Mouse (Mus musculus) urinary bladder, postnatal 10 days (tissue): ENCODE measurements around the gene Obp2a.
"Not testable (repeated sequence)": the region's sequence is repeated elsewhere in the genome, so short reads cannot be mapped to it uniquely, and the experiment has no call there.

ENCODE experiments used
- DNase-seq: peaks from one replicate; pipeline ENCODE4 v3.0.0; 2022; ENCODE audit warnings: low spot score

Gene Obp2a

DNA sequence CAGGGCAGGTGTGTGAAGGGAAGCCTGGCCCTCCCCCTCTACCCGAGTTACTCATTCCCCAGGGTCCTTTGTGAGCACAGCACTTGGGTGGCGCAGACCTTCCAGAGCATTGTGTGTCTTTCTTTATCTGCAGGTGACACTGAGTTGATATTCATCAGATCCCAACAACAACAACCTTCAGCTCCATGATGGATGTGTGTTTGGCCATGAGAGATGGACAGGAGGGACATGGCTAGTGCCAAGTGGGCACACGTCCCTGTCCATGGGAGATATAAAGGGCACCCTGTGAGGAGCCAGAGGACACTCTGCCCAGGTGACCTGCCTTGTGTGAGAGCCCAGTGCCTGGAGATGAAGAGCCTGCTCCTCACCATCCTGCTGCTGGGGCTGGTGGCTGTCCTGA lies at the start of gene Obp2a:
Obp2a (plus strand) TSS at position 301 of the 400 bp plus-strand sequence.
- not testable (repeated sequence) for DNase-seq

DNA sequence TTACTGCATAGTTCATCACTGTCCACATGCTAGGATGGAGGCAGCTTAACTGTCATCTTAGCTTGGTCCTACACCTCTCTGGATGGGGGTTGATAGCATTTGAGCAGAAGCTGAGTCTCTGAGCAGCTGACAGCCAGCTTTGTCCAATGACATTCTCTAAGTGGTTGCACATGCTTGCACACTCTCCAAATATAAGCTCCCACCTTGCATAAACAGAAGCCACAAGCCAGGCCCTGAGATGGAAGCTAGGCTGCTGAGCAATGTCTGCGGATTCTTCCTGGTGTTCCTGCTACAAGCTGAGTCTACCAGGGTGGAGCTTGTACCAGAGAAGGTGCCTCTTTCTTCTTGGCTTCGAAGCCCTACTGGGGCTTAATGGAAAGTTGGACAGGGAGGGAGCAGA lies 46.9 kb upstream of the Obp2a start, which contains the start of gene Lcn8:
Lcn8 (plus strand) TSS at position 219 of the 400 bp plus-strand sequence.
- DNase-seq = no peak

DNA sequence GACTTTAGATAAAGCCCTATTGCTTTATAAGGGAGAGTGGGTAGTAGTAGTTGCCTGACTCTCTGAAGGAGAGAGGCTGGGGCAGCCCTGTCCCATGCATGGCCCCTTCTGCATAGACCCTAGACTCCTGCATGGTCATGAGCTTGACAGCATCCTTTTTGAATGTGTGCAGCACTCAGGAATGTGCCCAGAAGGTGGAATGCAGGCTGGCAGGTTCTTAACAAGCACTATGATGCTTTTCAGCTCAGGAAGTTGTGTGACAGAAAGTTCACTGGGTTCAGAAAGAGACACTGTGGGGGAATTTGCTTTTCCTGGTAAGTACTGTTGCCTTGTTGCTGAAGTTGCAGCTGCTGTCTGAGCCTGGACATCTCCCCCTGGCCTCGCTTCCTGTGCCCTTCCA lies 45.3 kb upstream of the Obp2a start:
- no peak for DNase-seq

DNA sequence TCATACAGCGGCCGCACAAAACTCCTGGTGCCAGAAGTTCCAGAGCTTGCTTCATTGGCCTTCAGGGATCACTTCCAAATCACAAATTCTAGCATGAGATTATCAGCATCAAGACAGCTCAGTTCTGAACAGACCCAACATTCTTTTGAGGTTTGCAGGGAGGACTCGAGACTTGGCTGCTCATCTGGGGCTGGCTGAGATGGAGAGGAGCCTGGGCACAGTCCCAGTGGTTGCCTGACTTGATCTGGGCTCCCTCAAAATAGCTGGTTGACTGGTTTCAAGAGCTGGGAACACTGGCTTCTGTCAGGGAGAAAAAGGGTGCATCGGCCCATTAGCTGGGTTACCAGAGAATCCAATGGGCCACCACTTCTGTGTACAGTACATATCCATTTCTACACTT lies 43.2 kb upstream of the Obp2a start:
- no peak for DNase-seq

DNA sequence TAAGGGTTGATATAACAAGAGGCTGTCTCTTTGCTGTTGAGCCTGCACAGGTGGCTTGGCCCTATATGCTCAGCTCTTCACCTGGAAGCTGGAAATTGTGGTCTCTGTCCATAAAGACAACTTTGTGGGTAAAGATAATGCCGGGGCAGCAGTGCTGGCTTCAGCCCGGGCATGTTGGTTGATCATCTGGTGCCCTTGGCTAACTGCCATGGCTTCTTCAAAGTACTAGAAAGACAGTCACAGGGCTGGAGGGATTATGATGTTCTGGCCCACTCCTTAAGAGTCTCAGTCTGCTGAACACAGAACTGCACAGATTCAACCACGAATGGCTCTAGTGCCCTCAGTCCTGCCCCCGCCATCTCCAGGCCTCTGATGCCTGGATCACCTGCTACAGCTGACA lies 42.6 kb upstream of the Obp2a start:
- no peak for DNase-seq

DNA sequence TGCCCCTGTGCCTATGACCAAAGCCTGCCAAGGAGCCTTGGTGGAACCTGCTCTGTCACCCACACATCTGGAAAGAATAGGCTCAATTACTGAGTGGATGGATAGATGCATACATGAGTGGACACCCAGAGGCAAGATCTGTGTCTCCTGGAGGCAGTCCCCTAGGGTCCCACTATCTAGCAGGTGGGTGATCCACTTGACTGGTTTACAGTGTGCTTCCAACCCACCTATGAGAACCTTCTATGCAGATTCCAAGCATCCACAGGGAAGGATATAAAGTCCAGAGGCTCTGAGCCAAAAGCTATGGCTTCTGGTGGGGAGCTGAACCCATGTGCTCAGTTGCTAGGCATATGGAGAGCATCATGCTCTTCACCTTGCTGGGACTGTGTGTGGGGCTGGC lies 42.2 kb upstream of the Obp2a start, which contains the start of gene Lcn5:
Lcn5 (plus strand) TSS at position 301 of the 400 bp plus-strand sequence.
- DNase-seq = no peak

DNA sequence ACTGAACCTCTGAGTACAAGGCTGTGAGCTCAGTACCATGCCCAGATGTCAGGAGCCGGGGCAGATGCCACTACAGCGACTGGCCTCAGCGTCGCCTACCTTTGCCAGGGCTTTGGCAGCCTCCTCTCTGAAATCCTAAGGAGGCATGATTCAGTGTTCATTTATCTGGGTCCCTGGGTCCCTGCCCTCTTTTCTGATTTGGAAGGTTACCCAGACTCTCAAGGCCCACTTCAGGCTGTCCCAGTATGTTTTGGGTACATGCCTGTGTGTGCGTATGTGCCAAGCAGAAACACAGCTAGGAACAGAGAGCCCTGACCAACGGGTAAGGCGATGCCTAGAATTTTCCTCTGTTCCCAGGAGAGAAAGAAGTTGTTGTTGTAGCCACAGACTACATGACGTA lies 39.6 kb upstream of the Obp2a start:
- no peak for DNase-seq

DNA sequence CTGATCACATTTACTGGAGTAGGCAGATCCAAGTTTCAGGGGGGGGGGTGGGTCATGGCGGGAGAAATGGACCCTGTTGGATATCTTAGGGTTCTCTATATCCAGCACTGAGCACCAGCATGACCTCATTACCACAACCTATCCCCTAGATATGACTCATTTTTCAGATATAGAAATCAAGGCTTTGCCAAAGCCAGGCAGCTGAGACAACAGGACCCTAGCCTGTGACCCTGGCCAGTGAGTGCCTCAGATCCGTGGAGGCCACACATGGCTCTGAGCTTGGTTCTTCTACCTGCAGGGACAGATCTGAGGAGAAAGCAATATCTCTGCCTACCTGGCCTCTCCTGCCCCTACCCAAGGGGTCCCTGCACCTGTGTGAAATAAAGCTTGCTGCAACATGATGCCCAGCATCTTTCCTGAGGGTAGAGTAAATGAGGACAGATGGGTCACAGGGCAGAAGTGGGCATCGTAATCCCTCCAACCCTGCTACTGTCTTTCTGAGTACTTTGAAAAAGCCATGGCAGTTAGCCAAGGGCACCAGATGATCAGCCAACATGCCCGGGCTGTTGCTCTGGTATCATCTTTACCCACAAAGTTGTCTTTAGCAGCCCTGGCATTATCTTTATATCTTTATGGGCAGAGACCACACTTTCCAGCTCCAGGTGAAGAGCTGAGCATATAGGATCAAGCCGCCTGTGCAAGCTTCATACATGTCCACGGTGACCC lies 38.4 kb upstream of the Obp2a start:
- DNase-seq = no peak

DNA sequence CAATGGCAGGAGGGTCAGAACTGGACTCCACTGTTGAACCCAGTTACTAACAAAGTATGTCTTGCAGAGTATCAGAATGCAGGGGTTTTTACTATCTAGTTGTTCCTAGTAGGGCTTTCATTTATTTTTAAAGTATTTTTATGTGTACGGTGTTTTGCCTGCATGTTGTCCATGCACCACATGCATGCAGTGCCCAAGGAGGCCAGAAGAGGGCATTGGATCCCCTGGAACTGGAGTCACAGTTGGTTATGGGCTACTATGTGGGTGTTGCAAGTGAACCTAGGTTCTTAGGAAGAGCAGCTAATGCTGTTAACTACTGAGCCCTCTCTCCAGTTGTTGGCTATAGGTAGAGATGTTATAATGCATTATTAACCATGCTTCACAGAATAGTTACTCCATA lies 36.3 kb upstream of the Obp2a start:
- no peak for DNase-seq

DNA sequence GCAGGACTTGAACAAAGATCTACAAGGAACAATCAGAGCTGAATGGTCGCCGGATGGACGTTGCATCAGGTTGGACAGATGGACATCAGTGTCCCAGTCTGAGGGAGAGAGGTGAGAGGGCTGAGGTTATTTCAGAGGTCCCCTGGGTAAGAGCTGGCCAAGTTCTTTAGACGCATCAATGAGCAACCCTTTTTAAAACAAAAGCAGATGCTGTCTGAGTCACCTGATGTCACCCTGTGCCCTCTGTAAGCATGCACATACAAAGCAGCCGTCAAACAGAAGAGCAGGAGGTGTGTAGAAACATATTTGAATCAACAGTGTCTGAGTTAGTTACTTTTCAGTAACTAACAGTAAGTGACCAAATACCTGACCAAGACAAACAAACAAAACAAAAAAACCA lies 35.7 kb upstream of the Obp2a start:
- DNase-seq = no peak

DNA sequence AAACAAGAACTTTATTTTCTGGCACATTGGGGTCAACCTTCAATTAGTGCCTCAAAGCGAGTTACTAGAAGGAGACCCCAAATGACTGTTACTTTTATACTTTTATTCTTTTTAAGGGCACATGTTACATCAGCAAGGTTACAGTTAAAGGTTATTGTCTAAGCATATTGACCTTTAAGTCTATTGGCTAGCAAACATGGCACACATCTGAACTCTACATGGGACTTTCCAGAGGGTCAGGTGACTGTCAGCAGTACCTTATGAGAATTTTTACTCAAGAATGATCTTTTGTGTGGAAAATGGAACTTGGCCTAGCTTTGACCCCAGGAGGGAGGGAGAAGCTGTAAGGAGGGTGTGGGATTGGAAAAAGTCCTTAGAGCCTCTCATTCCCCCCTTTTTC lies 33.3 kb upstream of the Obp2a start:
- DNase-seq = no peak

DNA sequence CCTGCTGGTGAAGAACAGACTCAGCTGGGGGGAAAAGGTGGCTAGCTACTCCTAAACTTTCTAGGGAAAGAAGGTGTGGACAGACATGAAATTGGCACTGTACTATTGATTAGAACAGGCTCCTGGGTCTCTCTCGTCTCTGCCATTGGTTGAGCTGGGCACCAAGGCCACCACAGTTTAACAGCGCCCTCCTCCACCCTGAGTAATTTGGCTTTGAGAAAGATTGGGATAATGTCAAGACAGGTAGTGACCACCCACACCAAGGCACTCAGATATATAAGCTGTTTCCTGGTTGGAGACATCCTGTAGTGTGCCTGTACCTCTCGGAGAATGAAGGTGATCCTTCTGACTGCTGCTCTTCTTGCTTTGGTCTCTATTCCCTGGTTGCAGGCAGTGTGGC lies 23.4 kb upstream of the Obp2a start, which contains the start of gene Lcn6:
Lcn6 (plus strand) TSS at position 301 of the 400 bp plus-strand sequence.
- no peak for DNase-seq

DNA sequence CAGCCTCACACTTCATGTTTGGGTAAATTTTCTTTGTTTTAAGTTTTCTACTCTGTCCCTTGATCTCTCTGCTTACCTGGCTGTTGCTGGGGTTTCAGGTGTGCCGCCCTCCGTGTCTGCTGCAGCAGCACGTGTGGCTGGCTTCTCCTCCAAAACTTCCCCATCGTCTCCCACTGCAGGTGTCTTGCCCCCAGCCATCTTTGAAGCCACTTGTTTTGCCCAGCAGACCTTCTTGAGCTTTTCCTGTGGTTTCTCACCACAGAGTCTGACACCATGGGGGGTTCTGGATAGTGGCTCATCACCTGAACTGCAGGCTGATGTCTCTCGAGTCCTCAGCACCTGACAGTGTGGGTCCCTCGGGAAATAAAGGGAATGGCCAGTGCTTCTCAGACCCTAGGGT lies 20.3 kb upstream of the Obp2a start:
- no peak for DNase-seq

DNA sequence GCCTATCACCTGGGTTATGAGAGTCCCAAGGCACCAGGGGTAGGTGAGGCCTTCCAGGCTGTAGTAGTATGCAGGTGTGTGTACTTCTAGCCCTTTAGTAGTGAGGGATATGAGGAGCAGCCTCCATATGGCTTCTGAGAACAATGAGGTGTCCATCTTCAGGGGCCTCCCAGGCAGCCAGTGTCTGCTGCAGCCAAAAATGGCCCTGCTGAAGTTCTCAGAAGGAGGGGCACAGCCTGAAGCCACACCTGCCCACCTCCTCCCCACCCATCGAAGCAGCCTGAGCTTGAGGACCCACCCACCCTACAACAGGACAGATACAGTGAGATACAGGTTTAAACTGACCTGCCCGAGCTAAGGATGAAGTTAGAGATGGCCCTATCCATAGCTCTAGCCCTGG lies 17.4 kb upstream of the Obp2a start, which contains the start of gene Lcn10:
Lcn10 (plus strand) TSS at position 301 of the 400 bp plus-strand sequence.
- DNase-seq = no peak

DNA sequence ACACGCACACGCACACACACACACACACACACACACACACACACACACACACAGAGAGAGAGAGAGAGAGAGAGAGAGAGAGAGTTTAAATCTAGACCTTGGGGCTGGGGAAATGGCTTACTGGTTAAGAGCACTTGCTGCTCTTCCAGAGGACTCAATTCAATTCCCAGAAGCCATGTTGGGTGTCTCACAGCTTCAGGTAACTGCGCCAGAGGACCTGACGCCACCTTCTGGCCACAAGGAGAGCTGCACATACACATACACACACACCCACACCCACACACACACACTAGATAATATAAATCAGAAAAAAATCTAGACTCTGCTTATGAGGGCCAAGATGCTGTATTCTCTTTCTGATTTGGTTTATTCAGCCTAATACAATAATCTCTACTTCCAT lies 12.9 kb upstream of the Obp2a start:
- DNase-seq = no peak

DNA sequence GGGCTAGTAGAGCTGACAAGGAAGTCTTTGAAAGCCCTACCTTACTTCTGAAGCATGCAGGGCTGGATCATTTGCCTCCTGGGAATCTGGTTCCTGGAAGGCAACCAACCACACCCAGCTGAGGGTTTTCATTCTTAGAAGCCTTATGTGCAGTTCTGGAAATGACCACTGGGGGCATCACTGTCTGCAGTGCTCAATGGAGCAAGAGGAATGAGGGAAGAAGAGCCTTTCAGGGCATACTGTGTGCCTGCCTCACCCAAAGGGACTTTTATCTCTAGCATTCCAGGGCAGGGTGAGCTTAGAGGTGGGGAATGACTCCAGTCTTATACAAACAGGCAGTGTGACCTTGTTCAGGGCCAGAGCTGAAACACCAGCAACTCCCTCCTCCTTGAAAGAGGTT lies 5.2 kb upstream of the Obp2a start:
- no peak for DNase-seq

DNA sequence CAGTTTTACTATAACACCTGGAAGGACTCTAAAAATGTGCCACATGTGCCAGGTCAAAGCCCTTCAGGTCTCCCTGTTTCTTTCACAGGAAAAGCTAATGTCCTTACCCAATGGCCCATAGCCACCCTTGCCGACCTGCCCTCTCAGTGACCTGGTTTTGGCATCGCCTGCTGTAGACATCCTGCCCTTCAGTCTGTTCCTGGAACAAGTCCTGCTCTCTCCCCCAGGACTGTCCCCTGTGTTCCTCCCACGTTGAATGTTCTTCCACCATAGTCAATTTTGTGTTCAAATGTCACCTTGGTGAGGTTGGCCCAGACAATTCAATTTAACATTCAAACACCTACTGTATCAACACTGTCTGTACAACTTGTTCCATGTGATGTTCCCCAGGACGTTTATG lies 2.9 kb upstream of the Obp2a start:
- no peak for DNase-seq

DNA sequence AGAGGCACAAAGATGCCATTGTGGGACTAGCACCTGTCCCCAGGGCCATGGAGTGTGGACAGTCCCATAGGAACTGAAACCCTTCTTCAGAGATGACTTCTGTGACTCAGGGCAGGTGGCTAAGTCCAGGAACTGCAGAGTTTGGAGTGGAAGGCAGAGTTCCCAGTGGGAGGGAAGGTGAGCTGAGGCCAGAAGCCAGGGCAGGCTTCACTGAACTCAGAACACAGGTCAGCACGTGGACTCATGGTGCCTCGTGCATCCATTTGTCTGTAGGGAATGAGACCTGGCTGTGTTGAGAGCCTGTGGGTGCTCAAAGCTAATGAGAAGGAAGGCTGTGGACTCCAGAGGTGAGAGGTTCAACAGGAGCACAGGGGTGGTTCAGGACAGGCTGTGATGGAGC lies 1.1 kb upstream of the Obp2a start:
- no peak for DNase-seq

DNA sequence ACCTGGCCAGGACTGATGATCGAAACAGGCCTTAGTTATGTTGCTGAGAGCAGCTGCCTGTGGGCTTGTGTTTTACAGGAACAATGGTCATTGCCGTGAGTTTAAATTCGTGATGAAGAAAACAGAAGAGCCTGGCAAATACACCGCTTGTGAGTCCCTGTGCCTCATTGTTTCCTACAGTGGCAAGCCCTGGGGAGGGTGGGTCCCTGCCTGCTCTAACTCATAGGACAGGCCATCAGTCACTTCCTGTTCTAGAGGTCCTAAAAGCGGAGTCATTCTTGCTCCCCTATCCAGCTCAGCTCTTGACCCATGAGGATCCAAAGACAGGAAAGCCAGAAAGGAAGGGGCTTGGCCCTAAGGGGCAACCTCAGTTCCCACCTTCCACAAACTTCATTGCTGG lies 1.2 kb downstream of the Obp2a start:
- no peak for DNase-seq

DNA sequence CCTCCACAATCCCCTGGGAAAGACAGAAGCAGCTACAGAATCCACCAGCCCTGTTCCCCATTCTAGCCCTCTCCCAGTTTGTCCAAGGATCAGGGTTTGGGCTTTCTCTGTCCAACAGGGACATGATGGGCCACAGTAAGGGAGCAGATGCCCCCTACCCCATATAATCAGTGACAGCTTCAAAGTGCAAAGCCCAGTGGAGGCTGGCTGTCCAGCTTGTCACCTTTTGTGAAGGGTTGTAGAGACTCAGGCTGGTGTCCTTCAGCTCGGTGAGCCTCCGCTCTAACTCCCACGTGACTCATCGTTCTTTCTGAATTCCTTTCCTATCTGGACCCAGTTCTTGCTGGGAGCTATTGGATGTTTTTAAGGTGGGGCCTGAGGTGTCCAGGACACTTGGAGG lies 3.9 kb downstream of the Obp2a start:
- no peak for DNase-seq

DNA sequence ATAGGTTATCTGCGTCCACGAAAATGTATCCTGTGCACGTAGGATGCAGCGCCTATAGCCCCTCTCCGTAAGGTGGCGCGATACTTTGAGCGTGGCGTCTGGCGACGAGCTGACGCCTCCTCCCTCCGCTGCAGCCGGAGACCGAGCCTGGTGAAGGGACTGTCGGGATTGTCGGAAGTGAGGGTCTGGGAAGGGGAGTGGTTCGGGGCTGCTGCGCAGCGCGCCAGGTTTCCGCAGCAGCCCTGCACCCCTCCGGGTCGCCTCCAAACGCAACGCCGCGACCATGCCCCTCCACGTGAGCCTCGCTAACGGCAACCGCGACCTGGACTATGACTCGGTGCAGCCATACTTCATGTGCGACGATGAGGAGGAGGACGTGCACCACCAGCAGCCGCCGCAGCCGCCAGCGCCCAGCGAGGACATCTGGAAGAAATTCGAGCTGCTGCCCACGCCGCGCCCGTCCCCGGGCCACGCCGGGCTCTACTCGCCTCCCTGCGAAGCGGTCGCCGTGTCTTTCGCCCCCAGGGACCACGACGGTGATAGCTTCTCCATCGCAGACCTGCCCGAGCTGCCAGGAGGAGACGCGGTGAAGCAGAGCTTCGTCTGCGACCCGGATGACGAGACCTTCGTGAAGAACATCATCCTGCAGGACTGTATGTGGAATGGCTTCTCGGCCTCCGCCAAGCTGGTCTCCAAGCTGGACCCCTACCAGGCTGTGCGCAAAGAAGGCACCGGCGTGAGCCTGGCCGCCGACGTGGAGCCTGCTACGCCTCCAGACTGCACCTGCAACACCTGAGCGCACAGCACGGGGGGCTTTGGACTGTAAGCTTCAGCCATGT lies 7.0 kb downstream of the Obp2a start, which contains the start of gene Bmyc:
Bmyc (plus strand) TSS at position 97 of the 839 bp plus-strand sequence.
- no peak for DNase-seq

DNA sequence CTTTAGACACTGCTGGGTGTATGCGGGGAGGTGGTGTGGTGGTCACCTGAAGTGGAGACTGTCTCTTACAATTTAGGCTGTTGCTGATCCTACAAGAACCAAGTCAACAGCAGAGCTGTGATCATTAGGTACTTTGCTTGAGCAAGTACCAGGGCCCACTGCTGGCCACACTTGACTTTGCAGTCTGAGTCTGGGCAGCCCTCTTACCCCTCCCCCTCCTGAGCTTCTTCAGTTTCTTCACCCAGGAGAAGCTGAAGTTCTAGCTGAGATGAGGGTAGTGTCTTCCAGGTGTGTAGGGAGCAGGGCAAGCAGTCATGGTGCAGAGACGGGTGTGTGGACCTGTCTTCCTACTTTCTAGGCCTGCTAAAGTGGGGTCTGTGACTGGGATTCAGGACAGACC lies 8.3 kb downstream of the Obp2a start:
- no peak for DNase-seq

DNA sequence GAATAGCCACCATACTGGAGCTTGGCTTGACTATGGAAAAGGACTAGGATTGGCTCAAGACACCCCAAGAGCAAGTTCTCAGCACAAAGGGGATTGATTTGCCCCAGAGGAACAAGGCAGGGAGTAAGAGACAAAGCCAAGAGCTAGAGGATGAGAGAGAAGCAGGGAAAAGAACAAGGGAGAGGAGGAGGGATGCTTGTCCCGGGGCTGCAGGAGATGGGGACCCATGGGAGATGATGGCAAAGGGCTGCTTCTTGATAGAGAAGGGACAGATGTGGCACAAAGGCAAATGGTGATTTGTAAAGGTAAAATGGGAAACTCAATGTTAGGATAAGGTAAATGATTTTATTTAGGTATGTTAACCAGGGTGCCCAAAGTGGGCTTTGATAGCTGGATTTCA lies 9.2 kb downstream of the Obp2a start:
- not testable (repeated sequence) for DNase-seq
